Mouse (Mus musculus) CD4-positive naive resting alpha-beta T cell, adult 76 days (primary cell): Measurements from ENCODE around the gene Tmigd3. TPM values are rescaled to one million over a fixed set of nuclear protein-coding genes. Genes with fewer than 3 reads are reported as not detected.

Source experiments
- total RNA-seq: library from RNA; stranded (reverse); gene quantifications from one replicate; pipeline ENCODE4 v1.2.4, GENCODE M21; 2023

Tmigd3 gene
- total RNA-seq = not detected

GRCm38 (mm10) chr3:105870558-105870957 is at the start of gene Tmigd3, which contains the start of gene Adora3:
Tmigd3 (plus strand) TSS chr3:105870903.
Adora3 (plus strand) TSS chr3:105870858.

GRCm38 (mm10) chr3:105932240-105933071 is 61.8 kb downstream of the Tmigd3 start, which contains the start of gene I830077J02Rik:
I830077J02Rik (minus strand) TSS chr3:105932664.

GRCm38 (mm10) chr3:105958974-105959580 is 88.4 kb downstream of the Tmigd3 start, which contains the start of gene Wdr77:
Wdr77 (plus strand) TSS chr3:105959369.

GRCm38 (mm10) chr3:105959999-105960398 is 89.3 kb downstream of the Tmigd3 start, which contains the start of gene Atp5f1:
Atp5f1 (minus strand) TSS chr3:105960099.

GRCm38 (mm10) chr3:105973411-105973810 is 102.7 kb downstream of the Tmigd3 start, which contains the start of gene Ovgp1:
Ovgp1 (plus strand) TSS chr3:105973711.

Other genes starting within 250 kb of the Tmigd3 start
- 26.0 TPM for gene Ddx20, start 183.3 kb upstream of the Tmigd3 start, total RNA-seq
- gene Inka2, start 166.3 kb upstream of the Tmigd3 start, total RNA-seq = 1.9 TPM
- gene Rap1a, start 69.6 kb upstream of the Tmigd3 start, total RNA-seq = 105 TPM
- not detected for gene Adora3, start within 50 bp of the Tmigd3 start, total RNA-seq
- gene I830077J02Rik, start 61.8 kb downstream of the Tmigd3 start, total RNA-seq = 3.5 TPM
- gene Wdr77, start 88.5 kb downstream of the Tmigd3 start, total RNA-seq = 46.4 TPM
- gene Atp5f1, start 89.2 kb downstream of the Tmigd3 start, total RNA-seq = 136 TPM
- 10.5 TPM for gene Ovgp1, start 102.8 kb downstream of the Tmigd3 start, total RNA-seq
- 1.8 TPM for gene Pifo, start 143.7 kb downstream of the Tmigd3 start, total RNA-seq
- gene Chil5, start 161.9 kb downstream of the Tmigd3 start, total RNA-seq = 2.4 TPM
- not detected for gene Chia1, start 242.3 kb downstream of the Tmigd3 start, total RNA-seq